Mouse (Mus musculus) forebrain, embryonic 10.5 days (tissue): ENCODE results near the gene Pyy. TPM values are rescaled to one million over a fixed set of nuclear protein-coding genes. Genes with fewer than 3 reads are reported as not detected.
A peak's percentile ranks its signal among the peaks of the same experiment; 100 is the strongest.

Source experiments
- DNase-seq: peaks from one replicate; pipeline ENCODE4 v3.0.0-alpha.2; 2017; ENCODE audit warnings: low spot score; ENCODE audit errors: extremely low spot score
- H3K27ac ChIP-seq: fragments of 300-500 bp; sonication (generic); 2 replicates; pipeline ENCODE4 v1.5.1; 2016; ENCODE audit warnings: mild to moderate bottlenecking
- H3K27me3 ChIP-seq: fragments of 300-500 bp; sonication (generic); 2 replicates; pipeline ENCODE4 v1.6.1; 2016; ENCODE audit warnings: mild to moderate bottlenecking; ENCODE audit not compliant: poor library complexity, severe bottlenecking
- H3K36me3 ChIP-seq: fragments of 300-500 bp; sonication (generic); replicated peaks from 2 replicates; pipeline ENCODE4 v1.6.1; 2016; ENCODE audit warnings: mild to moderate bottlenecking, moderate library complexity
- H3K4me1 ChIP-seq: fragments of 300-500 bp; sonication (generic); 2 replicates; pipeline ENCODE4 v1.6.1; 2016
- H3K4me3 ChIP-seq: fragments of 300-500 bp; sonication (generic); 2 replicates; pipeline ENCODE4 v1.5.1; 2016; ENCODE audit warnings: mild to moderate bottlenecking, moderate library complexity
- H3K9me3 ChIP-seq: fragments of 300-500 bp; sonication (generic); 2 replicates; pipeline ENCODE4 v1.6.1; 2016; ENCODE audit warnings: mild to moderate bottlenecking, moderate library complexity
- whole genome bisulfite sequencing: fragments of 180-500 bp; shearing (Covaris S2); methylation state at CpG from one replicate; pipeline ENCODE4 v1.1.7; 2016; 5-methylcytosine and 5-hydroxymethylcytosine counted together
- polyA plus RNA-seq: library from polyadenylated mRNA; unstranded; fragments of >200 nt; fragmentation: Nextera tagmentation; extraction: Ambion mirVana; gene quantifications from 2 replicates; pipeline ENCODE4 v1.2.1, GENCODE M21; 2016

The Pyy gene
- polyA plus RNA-seq, result not detected in 2 replicates

GRCm38 (mm10) chr11:102107732-102108131 is at the start of gene Pyy:
Pyy (minus strand) TSS chr11:102107832.
- Histone ChIP-seq H3K27ac (no peak within 1 kb of the TSS), H3K4me1 (peaks cover 19% of the 10 kb centered on the region), H3K4me3 (peak within 1 kb of the TSS; percentile 20; the same call in 1 of the 2 replicates), H3K27me3 (peaks cover 74% of the 10 kb centered on the region), H3K9me3 (no peaks in the 10 kb centered on the region), H3K36me3 (no peaks in the 10 kb centered on the region)
- no peak for DNase-seq
- WGBS, result 13% methylated on average over 9 of the region's 9 CpGs

GRCm38 (mm10) chr11:102156786-102157089 is 49.1 kb upstream of the Pyy start:
- Histone ChIP-seq H3K27me3 (no peaks in the 10 kb centered on the region), H3K36me3 (peaks cover 40% of the 10 kb centered on the region), H3K4me3 (peak overlapping the region; percentile 92; the same call in 1 of the 2 replicates), H3K27ac (no peak overlapping the region), H3K4me1 (peaks cover 11% of the 10 kb centered on the region), H3K9me3 (no peaks in the 10 kb centered on the region)
- DNase-seq, result no peak
- WGBS, result 7% methylated on average over 1 of the region's 1 CpGs

DNA sequence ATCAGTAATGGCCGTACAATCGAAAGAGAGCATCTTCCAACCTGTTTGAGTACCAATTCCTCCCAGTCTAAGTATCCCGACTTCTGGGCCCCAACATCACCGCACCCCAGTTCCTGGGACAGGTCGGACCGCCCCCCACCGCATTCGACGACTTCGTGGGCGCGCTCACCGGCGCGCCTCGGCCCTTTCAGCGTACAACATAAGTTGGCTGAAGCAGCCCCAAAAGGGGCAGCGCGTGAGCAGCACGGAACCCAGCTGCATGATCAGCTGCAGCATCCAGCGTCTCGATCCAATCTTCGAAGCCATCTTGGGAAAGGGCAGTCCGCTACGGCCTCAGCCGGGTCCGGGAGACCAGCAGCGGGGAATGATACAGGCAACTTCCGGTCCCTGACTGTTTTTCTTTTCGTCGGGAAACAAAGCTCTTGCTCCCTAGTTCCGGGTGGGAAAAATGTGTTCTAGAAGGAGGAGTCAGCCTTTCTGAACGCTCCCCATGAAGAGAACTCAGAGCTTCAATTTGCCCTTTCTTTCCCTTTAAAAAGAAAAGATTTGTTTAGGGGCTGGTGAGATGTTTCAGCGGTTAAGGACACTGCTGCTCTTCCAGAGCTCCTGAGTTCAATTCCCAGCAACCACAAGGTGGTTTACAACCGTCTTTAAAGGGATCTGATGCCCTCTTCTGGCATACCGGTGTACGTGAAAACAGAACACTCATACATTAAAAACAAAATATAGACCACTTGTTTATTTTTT is 48.6 kb upstream of the Pyy start, which contains the start of gene Tmem101:
Tmem101 (minus strand) TSS at position 366 of the 747 bp plus-strand sequence.
- Histone ChIP-seq H3K36me3 (peaks cover 35% of the 10 kb centered on the region), H3K27ac (peak within 1 kb of the TSS; percentile 90), H3K27me3 (no peaks in the 10 kb centered on the region), H3K9me3 (no peaks in the 10 kb centered on the region), H3K4me1 (peaks cover 11% of the 10 kb centered on the region), H3K4me3 (peak within 1 kb of the TSS; percentile 92)
- under 1% methylated on average over 37 of the region's 37 CpGs for WGBS
- DNase-seq, result peak; percentile 87

- Histone ChIP-seq H3K27ac (no peak overlapping the region), H3K4me3 (peak overlapping the region; percentile 33), H3K4me1 (peaks cover 30% of the 10 kb centered on the region), H3K36me3 (peaks cover 2% of the 10 kb centered on the region; the same call in 1 of the 2 replicates), H3K27me3 (peaks cover 75% of the 10 kb centered on the region), H3K9me3 (no peaks in the 10 kb centered on the region)
- WGBS, result 14% methylated on average over 34 of the region's 34 CpGs
- DNase-seq, result no peak
Measured at GRCm38 (mm10) chr11:102147213-102147989, 39.8 kb upstream of the Pyy start.

- no peaks in the 10 kb centered on the region for H3K9me3 ChIP-seq
- H3K27ac ChIP-seq, result no peak overlapping the region
- 12% methylated on average over 17 of the region's 17 CpGs for WGBS
- peaks cover 80% of the 10 kb centered on the region for H3K27me3 ChIP-seq
- H3K4me1 ChIP-seq, result peaks cover 30% of the 10 kb centered on the region
- no peak for DNase-seq
- H3K4me3 ChIP-seq, result peak overlapping the region; percentile 44
- H3K36me3 ChIP-seq, result no peaks in the 10 kb centered on the region
Measured at GRCm38 (mm10) chr11:102146531-102146930, 38.9 kb upstream of the Pyy start.

- Histone ChIP-seq H3K36me3 (no peaks in the 10 kb centered on the region), H3K4me1 (peaks cover 30% of the 10 kb centered on the region), H3K4me3 (peak overlapping the region; percentile 44), H3K9me3 (no peaks in the 10 kb centered on the region), H3K27ac (no peak overlapping the region), H3K27me3 (peaks cover 80% of the 10 kb centered on the region)
- WGBS, result 4% methylated on average over 16 of the region's 16 CpGs
- DNase-seq, result no peak
Measured at GRCm38 (mm10) chr11:102146005-102146404, 38.4 kb upstream of the Pyy start.

- Histone ChIP-seq H3K9me3 (no peaks in the 10 kb centered on the region), H3K4me3 (peak within 1 kb of the TSS; percentile 44), H3K36me3 (no peaks in the 10 kb centered on the region), H3K4me1 (peaks cover 30% of the 10 kb centered on the region), H3K27me3 (peaks cover 80% of the 10 kb centered on the region), H3K27ac (no peak within 1 kb of the TSS)
- 3% methylated on average over 50 of the region's 50 CpGs for WGBS
- DNase-seq, result no peak
Measured at GRCm38 (mm10) chr11:102145471-102146001, 37.9 kb upstream of the Pyy start, which contains the start of gene Nags. Nags (plus strand) TSS chr11:102145513.

DNA sequence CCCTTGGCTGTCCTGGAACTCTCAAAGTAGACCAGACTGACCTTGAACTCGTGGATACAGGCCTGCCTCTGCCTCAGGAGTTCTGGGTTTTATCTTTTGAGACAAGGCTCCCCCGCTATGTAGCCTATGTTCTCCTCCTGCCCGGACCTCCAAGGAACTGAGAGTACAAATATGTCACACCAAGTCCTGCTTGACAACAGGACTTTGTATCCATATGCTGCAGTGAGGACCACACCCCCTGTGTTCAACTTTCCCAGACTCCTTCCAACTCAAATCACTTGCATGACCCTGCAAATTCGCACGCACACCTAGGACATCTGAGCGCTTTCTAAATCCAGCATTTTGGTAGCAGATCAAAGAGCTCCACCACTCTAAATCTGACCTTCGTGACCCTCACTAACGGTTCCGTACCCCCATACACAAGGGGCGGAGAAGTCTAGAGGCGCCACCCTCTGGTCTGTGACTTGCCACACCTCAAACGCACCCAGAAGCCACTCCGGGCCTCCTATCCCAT is 37.4 kb upstream of the Pyy start:
- peaks cover 81% of the 10 kb centered on the region for H3K27me3 ChIP-seq
- no peak overlapping the region for H3K27ac ChIP-seq
- H3K4me3 ChIP-seq, result peak overlapping the region; percentile 44
- 22% methylated on average over 13 of the region's 13 CpGs for WGBS
- H3K36me3 ChIP-seq, result no peaks in the 10 kb centered on the region
- no peak for DNase-seq
- no peaks in the 10 kb centered on the region for H3K9me3 ChIP-seq
- H3K4me1 ChIP-seq, result peaks cover 30% of the 10 kb centered on the region

DNA sequence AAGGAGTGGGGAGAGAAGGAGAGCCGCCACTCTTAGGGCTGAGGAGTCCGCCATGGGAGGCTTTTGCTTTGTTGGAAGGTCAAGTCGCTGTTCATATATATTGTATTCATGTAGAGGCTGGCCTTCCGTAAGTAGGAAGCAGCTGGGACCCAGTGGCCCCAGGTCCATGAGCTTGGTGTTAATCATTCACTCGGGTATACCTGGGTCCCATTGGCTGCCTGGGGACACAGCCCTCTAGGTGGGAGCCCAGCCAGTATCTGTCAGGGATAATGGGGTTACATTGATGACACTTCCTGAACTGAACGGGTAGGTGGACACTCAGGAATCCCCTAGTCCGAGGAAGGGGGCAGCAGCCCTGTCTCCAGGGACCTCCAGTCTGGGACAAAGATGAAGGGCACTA is 34.7 kb upstream of the Pyy start:
- no peaks in the 10 kb centered on the region for H3K9me3 ChIP-seq
- H3K27me3 ChIP-seq, result peaks cover 78% of the 10 kb centered on the region
- H3K36me3 ChIP-seq, result no peaks in the 10 kb centered on the region
- DNase-seq, result no peak
- H3K27ac ChIP-seq, result no peak overlapping the region
- H3K4me3 ChIP-seq, result no peak overlapping the region
- H3K4me1 ChIP-seq, result peaks cover 29% of the 10 kb centered on the region
- 77% methylated on average over 7 of the region's 7 CpGs for WGBS

- Histone ChIP-seq H3K27ac (no peak overlapping the region), H3K27me3 (peaks cover 72% of the 10 kb centered on the region), H3K9me3 (no peaks in the 10 kb centered on the region), H3K4me3 (no peak overlapping the region), H3K36me3 (no peaks in the 10 kb centered on the region), H3K4me1 (peaks cover 10% of the 10 kb centered on the region)
- peak; percentile 67 for DNase-seq
- 3% methylated on average over 5 of the region's 5 CpGs for WGBS
Measured at GRCm38 (mm10) chr11:102140508-102140907, 32.9 kb upstream of the Pyy start.

DNA sequence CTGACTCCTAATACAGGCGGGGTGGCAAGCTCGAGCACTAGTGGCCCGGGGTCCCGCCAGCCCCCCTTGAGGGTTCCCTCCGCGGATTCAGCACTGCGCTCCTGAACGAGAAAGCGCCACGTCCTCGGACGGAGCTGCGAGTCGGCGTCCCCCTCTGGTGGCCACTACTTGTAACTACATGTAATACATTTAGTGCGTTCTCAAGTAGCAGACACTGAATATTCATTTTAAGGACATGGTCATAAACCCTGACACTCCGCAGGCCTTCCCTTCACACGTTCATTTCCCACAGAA is 30.8 kb upstream of the Pyy start:
- WGBS, result under 1% methylated on average over 18 of the region's 18 CpGs
- H3K4me3 ChIP-seq, result peak overlapping the region; percentile 42
- no peaks in the 10 kb centered on the region for H3K9me3 ChIP-seq
- peaks cover 63% of the 10 kb centered on the region for H3K27me3 ChIP-seq
- no peaks in the 10 kb centered on the region for H3K36me3 ChIP-seq
- H3K4me1 ChIP-seq, result peaks cover 16% of the 10 kb centered on the region
- H3K27ac ChIP-seq, result peak overlapping the region; percentile 45; the same call in 1 of the 2 replicates
- DNase-seq, result peak; percentile 76

- H3K9me3 ChIP-seq, result no peaks in the 10 kb centered on the region
- H3K27me3 ChIP-seq, result peaks cover 57% of the 10 kb centered on the region
- no peak for DNase-seq
- WGBS, result 46% methylated on average over 13 of the region's 13 CpGs
- H3K27ac ChIP-seq, result peak overlapping the region; percentile 45; the same call in 1 of the 2 replicates
- H3K4me1 ChIP-seq, result peaks cover 16% of the 10 kb centered on the region
- H3K36me3 ChIP-seq, result no peaks in the 10 kb centered on the region
- H3K4me3 ChIP-seq, result peak overlapping the region; percentile 42
Measured at GRCm38 (mm10) chr11:102137625-102138446, 30.2 kb upstream of the Pyy start.
